Mouse (Mus musculus) monocyte, adult 2 months (primary cell): ENCODE measurements around the gene Rftn1.
A peak's percentile ranks its signal among the peaks of the same experiment; 100 is the strongest.
"Not testable (repeated sequence)": the region's sequence is repeated elsewhere in the genome, so short reads cannot be mapped to it uniquely, and the experiment has no call there.

Experiments
- DNase-seq, 2 experiments: peaks; one replicate each; pipeline ENCODE4 v3.0.0; 2022; ENCODE audit warnings: low spot score in 2 of 2, low read depth in 1 of 2

The Rftn1 gene

GRCm38 (mm10) chr17:50131698-50132097 lies 58.8 kb downstream of the Rftn1 start:
- DNase-seq = no peak

- DNase-seq = no peak
Observed at GRCm38 (mm10) chr17:50130421-50130820, 60.1 kb downstream of the Rftn1 start.

GRCm38 (mm10) chr17:50128392-50128791 lies 62.1 kb downstream of the Rftn1 start:
- DNase-seq = no peak

- DNase-seq = no peak
Observed at GRCm38 (mm10) chr17:50127045-50127813, 63.2 kb downstream of the Rftn1 start.

GRCm38 (mm10) chr17:50126545-50126944 lies 63.9 kb downstream of the Rftn1 start:
- no peak for DNase-seq

- no peak for DNase-seq
Observed at GRCm38 (mm10) chr17:50125900-50126299, 64.6 kb downstream of the Rftn1 start.

GRCm38 (mm10) chr17:50125245-50125798 lies 65.2 kb downstream of the Rftn1 start:
- no peak for DNase-seq

- no peak for DNase-seq
Observed at GRCm38 (mm10) chr17:50124708-50125107, 65.8 kb downstream of the Rftn1 start.

- no peak for DNase-seq
Observed at GRCm38 (mm10) chr17:50122555-50122954, 67.9 kb downstream of the Rftn1 start.

- DNase-seq = no peak
Observed at GRCm38 (mm10) chr17:50120098-50120497, 70.4 kb downstream of the Rftn1 start.

GRCm38 (mm10) chr17:50117461-50117860 lies 73.0 kb downstream of the Rftn1 start:
- no peak for DNase-seq

GRCm38 (mm10) chr17:50116980-50117379 lies 73.5 kb downstream of the Rftn1 start:
- DNase-seq = no peak

- not testable (repeated sequence) for DNase-seq
Observed at GRCm38 (mm10) chr17:50116401-50116800, 74.1 kb downstream of the Rftn1 start.

GRCm38 (mm10) chr17:50115716-50116115 lies 74.8 kb downstream of the Rftn1 start:
- DNase-seq = not testable (repeated sequence)

GRCm38 (mm10) chr17:50114659-50115058 lies 75.8 kb downstream of the Rftn1 start:
- DNase-seq = no peak

- DNase-seq = peak; percentile 17 to 30
Observed at GRCm38 (mm10) chr17:50110650-50111415, 79.6 kb downstream of the Rftn1 start.

GRCm38 (mm10) chr17:50106811-50107210 lies 83.7 kb downstream of the Rftn1 start:
- no peak for DNase-seq

- no peak for DNase-seq
Observed at GRCm38 (mm10) chr17:50104131-50104530, 86.3 kb downstream of the Rftn1 start.

- DNase-seq = no peak
Observed at GRCm38 (mm10) chr17:50101416-50101815, 89.1 kb downstream of the Rftn1 start.

GRCm38 (mm10) chr17:50100070-50100469 lies 90.4 kb downstream of the Rftn1 start:
- no peak for DNase-seq

GRCm38 (mm10) chr17:50099378-50099777 lies 91.1 kb downstream of the Rftn1 start:
- DNase-seq = no peak

GRCm38 (mm10) chr17:50098297-50098696 lies 92.2 kb downstream of the Rftn1 start:
- DNase-seq = no peak
